Mouse (Mus musculus) retina, embryonic 14.5 days (tissue): ENCODE results near the gene Pfkm.

Source experiments
- DNase-seq: peaks from one replicate; pipeline ENCODE4 v3.0.0-alpha.2; 2015; ENCODE audit warnings: low spot score

Gene Pfkm

DNA sequence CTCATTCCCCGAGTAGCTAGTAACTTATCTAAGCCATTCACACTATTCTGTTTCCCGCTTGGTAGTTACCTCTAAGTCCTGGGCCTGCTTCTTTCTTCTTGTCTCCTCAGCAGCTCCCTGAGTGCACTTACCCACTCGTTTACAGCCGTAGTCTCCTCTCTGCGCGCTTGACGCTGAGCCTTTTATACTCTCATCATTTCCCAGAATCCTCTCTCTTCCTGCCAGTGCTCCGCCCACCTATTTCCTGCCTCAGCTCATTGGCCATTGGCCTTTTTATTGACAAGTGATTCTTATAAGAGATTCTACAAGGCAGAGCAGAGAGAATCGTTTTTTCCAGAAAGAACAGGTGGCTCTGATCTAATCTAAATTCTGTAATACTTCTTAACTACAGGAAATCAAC lies 6.1 kb downstream of the Pfkm start:
- DNase-seq = no peak

GRCm38 (mm10) chr15:98102401-98102800 lies 10.0 kb downstream of the Pfkm start:
- no peak for DNase-seq

- no peak for DNase-seq
Observed at GRCm38 (mm10) chr15:98106506-98106905, 14.1 kb downstream of the Pfkm start.

- no peak for DNase-seq
Observed at GRCm38 (mm10) chr15:98107230-98107629, 14.8 kb downstream of the Pfkm start.

DNA sequence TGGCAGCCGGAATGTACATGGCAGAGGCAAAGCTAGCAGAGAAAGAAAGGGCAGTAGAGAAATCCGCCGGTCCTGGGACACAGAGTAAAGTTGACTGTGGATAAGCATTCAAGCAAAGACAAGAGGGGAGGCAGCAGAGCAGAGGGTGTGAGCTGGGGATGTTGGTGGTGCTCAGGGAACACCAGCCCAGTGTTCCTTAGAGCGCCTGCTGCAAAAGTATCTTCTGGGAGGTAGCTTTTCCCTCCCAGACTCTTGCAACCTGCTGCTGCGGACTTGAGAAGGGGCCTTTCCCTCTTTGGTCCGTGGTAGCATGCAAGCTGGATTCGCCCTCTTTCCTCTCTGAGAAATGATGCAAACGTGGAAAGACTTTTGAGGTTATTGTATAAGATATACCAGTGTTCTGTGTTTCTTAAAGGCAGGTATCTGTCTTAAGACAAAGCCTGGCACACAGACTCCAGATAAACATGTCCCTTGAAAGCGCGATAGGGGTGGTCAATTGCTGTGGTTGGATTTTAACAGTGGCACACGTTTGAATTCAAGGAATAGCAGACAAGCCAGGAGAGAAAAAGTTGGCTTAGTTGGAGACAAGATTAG lies 15.4 kb downstream of the Pfkm start:
- DNase-seq = no peak

DNA sequence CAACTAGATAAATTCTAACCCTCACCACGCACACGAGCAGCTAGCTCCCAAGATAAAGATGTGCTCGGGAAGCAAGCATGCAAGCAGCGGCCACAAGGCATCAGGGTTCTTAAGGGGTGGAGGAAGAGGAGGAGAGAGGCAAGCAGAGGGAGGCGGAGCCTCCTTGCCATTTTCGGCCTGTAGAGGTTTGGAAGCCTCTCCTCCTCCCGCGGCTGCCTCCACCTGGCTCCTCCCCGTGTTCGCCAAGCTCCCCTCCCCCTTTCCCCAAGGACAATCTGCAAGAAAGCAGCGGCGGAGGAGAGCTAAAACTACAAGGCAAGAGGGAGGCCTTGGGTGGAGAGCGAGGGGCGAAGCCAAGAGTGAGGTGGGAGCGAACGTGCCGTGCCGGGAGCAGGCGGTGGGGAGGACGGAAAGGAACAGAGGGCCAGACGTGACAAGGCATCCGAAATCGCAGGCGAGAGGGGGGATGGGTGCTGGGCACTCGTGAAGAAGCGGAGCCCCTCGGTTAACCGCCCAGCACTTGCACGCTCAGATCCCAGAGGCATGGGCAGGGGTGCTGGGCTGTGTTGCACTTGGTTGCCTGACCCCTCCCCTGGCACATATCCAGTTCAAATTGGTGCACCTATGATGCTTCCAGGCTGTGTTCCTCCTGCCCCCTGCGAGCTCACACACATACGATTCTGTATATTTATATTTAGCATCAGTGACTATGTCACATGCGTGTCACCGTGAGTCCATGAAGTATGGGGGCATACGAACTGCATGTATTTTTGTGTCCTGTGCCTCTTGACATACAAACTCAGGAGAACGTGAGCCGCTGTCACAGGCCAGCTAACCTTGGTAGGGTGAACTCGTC lies 16.1 kb downstream of the Pfkm start:
- DNase-seq = peak; percentile 78

DNA sequence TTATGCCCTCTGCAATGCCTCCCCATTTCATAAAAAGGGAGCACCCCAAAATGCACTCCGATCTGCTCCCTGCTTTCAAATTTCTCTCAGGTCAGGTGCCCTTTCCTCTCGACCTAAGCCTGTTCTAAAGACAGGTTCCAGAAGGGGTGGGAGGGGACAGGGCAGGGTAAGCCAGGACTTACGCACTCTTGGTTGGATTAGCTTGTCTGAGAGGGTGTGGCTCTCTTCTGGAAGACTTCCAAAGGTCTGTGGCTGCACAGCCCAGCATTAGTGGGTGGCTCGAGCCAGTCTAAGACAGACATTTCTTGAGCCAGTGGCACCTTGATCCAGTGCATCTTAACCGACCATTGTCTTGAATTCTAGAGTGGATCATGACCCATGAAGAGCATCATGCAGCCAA lies 19.4 kb downstream of the Pfkm start:
- DNase-seq = no peak

- no peak for DNase-seq
Observed at GRCm38 (mm10) chr15:98114098-98114851, 21.9 kb downstream of the Pfkm start.

DNA sequence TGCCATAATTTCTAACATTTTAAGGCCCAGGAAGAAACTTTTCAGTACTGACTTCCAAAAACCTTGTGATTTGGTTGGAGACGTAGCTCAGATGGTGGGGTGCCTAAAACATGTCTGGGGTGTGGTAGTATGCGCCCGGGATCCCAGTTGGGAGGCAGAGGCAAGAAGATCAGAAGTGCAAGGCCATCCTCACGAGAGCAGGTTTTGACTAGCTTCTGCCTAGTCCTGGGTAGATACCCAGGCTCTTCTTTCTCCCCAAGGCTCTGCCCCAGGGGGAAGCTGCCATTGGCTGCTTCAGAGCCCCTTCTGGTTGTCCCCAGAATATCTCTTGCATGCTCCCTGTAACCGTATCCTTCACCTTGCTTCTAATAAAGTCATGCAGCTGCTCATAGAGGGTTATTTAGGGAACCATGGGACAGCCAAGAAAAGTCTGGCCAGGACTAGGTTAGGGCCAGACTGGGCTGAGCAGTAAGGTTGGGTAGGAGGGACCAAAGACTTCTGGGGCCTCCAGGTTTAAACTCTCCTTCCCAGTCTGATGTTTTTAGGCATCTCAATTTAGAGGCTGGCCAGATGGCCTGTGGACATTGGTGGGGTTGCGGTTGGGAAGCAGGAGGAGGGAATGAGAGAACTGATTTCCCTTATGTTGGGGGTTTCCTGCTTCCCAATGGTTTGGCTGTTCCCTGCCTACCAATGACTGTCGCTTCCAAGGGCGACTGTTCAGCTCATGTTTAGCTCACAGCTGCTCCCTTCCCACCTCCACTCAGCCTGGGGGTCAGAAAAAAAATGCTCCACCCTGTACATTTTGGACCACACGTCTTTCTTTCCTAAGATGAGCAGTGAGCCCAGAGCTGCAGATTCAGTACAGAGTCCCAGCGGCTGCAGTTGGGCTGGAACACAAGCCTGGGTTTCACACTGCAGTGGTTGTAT lies 22.7 kb downstream of the Pfkm start:
- DNase-seq = no peak

DNA sequence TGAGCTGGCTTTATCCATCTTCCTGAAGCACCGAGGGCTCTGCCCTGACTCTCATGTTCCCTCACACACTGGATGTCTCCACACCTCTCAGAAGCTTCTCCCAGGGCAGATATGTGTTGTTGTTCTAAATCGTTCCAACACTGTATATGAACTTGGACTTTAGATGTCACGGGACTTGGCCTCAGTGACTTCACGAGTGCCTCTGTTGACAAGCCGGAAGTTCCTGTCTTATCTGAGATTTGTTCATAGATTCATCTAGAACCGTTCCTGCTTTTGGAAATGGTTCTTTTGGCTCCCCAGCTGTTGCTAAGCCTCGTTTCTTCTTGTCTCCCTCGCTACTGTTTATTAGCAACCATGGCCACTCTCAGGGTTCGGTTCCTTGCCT lies 23.4 kb downstream of the Pfkm start:
- DNase-seq = no peak

GRCm38 (mm10) chr15:98116287-98116686 lies 23.9 kb downstream of the Pfkm start:
- no peak for DNase-seq

DNA sequence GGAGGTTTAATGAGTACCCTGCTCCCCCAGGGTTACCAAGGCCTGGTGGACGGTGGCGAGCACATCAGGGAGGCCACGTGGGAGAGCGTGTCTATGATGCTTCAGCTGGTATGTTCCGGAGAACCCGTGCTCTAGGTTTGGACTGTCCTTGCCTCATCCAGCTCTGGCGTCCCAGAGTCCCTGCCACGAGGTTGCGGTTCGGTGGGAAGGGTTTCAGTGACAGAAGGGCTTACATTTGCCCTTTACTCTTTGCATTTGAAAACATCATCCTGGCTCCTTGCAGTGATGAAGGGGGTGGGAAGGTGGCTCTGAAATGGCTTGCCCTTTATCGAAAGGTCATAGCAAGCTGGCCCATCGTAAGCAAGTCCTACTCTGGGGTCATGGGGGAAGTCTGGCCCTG lies 27.0 kb downstream of the Pfkm start:
- no peak for DNase-seq

GRCm38 (mm10) chr15:98120831-98121230 lies 28.4 kb downstream of the Pfkm start:
- no peak for DNase-seq

DNA sequence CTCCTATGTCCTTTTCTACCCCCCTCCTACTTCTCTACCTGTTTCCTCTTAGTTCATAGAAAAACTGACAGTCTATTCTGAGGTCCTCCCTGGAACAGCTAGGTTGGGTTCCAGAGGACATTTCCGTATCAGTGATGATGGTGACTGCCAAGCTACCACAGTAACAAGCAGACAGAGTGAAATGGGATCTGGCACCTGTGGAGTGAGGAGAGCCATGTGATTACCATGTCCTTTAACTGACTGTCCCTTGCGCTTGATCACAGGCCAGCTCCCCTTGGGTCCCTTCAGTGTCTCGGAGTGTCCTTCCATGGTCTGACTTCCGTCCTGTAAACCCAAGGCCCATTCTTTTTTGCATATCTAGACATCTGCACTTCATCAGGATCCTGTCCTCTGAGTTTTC lies 38.6 kb downstream of the Pfkm start:
- no peak for DNase-seq

- DNase-seq = no peak
Observed at GRCm38 (mm10) chr15:98131451-98131850, 39.1 kb downstream of the Pfkm start.

GRCm38 (mm10) chr15:98131942-98132655 lies 39.7 kb downstream of the Pfkm start:
- DNase-seq = no peak

DNA sequence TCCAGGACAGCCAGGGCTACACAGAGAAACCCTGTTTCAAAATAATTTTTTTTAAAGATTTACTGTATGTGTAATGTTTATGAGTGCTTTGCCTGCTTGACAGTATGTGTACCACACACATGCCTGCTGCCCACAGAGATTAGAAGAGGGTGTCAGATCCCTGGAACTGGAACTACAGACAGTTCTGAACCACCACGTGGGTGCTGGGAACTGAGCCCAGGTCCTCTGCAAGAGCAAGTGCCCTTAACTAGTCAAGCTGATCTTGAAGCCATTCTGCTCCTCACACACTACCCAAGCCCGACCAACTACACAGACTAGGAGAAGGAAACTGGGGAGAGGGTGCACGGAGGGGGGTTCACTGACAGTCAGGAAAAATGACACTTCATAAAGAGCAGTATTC lies 41.1 kb downstream of the Pfkm start:
- DNase-seq = no peak

DNA sequence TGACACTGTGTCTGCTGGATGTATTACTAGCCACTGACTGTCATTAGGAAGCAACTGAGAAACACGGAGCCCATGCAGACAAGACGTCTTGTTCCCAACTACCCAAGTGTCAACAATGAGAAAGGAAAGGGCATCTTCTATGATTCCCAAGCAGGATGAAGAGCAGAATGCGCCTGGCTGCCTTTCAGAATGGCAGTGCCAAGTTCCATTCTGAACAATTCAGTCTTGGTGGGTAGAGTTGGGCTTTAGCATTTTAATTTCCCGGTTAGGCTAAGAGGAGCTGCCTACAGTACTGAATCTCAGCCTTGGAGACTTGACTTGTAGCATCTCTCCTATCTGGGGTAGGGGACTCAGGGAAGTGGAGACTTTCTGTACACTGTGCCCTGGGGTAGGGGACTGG lies 41.6 kb downstream of the Pfkm start:
- DNase-seq = no peak

GRCm38 (mm10) chr15:98134666-98135065 lies 42.3 kb downstream of the Pfkm start:
- no peak for DNase-seq

DNA sequence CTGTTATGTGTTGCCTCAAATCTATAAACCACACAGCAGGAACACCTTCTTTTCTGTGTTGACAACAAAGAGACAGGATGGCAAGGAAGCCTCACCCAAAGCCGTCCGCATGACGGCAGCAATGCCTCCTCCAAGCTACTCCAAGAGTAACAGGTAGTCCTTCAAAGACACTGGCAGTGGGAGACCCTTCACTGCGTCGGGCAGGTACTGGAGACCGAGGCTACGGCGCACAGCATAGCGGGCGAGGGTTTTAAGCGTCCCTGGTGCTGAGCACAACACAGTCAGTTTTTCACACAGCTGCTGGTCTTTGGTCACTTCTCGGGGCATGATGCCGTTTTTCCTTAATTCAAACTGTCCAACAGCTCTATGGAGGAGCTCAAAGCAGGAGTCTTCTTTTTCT lies 43.3 kb downstream of the Pfkm start:
- DNase-seq = no peak

DNA sequence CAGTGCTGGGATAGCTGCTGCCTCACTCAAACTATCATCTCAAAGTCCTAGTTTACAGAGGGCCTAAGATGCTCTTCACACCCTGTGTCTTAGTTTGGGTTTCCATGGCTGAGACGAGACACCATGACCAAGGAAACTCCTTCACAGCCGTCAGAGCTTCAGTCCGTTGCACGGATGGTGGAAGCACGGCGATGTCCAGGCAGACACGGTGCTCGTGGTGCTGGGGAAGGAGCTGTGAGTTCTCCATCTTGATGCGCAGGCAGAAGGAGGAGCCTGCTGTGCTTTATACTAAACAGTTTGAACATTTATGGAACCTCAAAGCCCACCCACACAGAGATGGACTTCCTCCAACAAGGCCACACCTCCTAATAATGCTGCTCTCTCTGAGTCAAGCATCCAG lies 44.5 kb downstream of the Pfkm start:
- DNase-seq = no peak
